Mouse (Mus musculus) liver, postnatal 0 days (tissue): ENCODE measurements around the gene Gadl1.

Source experiments
- CTCF ChIP-seq: sonication (generic); IDR thresholded peaks from 2 replicates; pipeline ENCODE4 v1.5.1; 2016; ENCODE audit warnings: antibody characterized with exemption, low read depth
- EP300 ChIP-seq: IDR thresholded peaks from 2 replicates; pipeline ENCODE4 v1.6.1; 2016; ENCODE audit warnings: antibody characterized with exemption, low read depth, mild to moderate bottlenecking

DNA sequence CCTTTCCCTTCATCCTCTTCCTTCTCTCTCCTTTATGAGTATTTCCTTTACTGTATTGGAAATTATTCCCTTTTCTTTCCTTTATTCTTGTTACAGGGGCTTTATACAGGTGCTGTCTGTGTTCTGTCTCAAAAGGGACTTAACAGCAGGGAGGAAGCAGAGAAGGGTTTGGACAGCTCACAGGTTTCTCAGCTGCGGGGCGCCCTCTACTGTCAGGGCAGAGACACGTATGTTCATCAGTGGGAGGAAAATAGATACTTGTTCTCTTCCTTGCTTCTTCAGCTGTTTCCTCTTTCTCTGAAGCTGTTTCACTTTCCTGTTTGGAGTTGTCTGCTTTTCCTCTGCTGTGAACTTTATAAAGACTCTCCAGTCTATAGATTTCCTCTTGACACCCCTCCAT is 28.1 kb upstream of the Gadl1 start:
- TF ChIP-seq CTCF: peak; percentile 52
- TF ChIP-seq EP300: no peak
